Mouse (Mus musculus): ENCODE results near the gene Nktr. TPM values are rescaled to one million over a fixed set of nuclear protein-coding genes. Genes with fewer than 3 reads are reported as not detected.
A peak's percentile ranks its signal among the peaks of the same experiment; 100 is the strongest.

Gene Nktr
- total RNA-seq, 1 experiment from 2014 or later: 90.8 TPM

DNA sequence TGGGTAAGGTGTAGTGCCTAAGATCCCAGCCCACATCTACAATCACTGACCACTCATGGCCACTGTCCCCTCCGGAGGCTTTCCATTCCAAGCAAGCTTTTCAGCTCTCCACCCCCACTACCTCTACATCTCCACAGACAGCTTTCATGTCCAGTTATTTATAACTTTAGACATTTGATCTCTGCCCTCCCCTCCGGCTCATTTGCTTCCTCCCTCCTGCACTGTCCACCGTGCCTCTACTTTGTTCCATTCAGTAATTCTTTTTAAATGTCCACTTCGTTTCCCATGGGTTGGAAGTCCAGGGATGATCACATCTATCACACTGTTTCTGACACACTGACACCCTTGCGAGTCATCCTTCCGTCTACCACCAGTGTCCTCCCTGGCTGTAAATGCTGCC lies 11.2 kb upstream of the Nktr start:
- no peak for DNase-seq

DNA sequence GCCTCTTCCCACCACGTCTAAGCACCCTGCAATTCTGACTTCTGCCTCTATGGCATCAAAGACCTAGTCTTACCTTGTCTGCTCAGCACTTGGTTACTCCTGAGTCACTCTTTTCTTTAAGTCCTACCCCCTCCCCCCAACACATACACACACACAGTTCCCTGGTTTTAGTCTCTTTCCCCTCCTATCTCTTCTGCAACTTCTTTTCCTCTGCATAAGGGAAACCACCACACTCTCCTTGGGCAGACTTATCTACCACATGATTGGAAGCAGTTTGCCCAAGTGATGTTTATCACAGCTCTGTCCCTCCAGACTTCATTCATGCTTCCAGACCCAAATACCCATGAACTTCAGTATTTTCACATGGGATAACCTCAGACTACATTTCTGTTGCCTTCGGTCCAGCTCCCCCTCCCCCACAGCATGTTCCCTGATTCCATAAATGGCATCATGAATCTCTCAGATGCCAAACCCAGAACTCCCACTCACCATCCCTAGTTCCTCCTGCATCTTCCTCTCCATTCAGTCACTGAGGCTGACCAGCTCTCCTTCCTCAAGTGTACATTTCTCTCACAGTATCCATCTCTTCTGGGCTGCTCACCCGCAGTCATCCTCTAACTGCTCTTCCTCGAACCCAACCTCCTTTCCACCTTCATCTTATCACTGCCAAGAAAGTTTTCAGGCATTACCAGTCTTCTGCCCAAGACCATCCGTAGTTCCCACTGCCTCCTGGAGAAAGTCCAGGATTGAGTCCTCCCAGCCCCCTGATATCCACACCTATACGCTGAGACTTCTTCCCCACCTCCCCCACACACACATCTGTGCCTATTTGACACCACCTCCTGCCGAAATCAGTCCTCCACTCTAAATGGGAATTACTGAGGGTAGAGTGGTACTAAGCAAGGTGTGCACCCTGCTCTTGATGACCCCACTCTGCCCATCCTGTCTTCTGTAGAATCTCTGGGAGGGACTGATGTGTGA lies 10.2 kb upstream of the Nktr start:
- no peak for DNase-seq

- DNase-seq: peak; percentile 97
Measured at GRCm38 (mm10) chr9:121709898-121710583, 8.9 kb upstream of the Nktr start, which contains the start of gene Ss18l2. Ss18l2 (plus strand) TSS chr9:121710329.

- DNase-seq: no peak
Measured at GRCm38 (mm10) chr9:121710584-121710975, 8.4 kb upstream of the Nktr start.

GRCm38 (mm10) chr9:121717048-121717447 lies 1.9 kb upstream of the Nktr start:
- no peak for DNase-seq

DNA sequence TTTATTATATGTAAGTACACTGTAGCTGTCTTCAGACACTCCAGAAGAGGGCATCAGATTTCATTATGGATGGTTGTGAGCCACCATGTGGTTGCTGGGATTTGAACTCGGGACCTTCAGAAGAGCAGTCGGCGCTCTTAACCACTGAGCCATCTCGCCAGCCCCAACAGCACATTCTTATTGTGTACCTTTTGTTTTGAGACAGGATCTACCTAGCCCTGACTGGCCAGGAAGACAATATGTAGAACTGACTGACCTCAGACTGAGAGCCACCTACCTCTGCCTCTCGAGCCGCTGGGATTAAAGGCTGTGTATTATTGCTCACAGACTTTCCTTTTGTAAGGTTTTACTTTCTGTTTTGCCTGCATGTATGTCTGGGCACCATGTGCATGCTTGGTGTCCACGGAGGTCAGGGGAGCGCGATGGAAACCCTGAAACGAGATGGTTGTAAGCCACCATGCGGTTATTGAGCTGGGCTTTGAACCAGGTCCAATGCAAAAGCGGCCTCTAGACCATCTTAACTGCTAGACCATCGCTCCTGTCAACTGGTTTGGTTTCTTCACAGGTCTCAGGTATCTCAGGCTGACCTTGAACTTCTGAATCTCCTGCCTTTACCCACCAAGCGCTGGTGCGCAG lies 781 bp upstream of the Nktr start:
- no peak for DNase-seq

DNA sequence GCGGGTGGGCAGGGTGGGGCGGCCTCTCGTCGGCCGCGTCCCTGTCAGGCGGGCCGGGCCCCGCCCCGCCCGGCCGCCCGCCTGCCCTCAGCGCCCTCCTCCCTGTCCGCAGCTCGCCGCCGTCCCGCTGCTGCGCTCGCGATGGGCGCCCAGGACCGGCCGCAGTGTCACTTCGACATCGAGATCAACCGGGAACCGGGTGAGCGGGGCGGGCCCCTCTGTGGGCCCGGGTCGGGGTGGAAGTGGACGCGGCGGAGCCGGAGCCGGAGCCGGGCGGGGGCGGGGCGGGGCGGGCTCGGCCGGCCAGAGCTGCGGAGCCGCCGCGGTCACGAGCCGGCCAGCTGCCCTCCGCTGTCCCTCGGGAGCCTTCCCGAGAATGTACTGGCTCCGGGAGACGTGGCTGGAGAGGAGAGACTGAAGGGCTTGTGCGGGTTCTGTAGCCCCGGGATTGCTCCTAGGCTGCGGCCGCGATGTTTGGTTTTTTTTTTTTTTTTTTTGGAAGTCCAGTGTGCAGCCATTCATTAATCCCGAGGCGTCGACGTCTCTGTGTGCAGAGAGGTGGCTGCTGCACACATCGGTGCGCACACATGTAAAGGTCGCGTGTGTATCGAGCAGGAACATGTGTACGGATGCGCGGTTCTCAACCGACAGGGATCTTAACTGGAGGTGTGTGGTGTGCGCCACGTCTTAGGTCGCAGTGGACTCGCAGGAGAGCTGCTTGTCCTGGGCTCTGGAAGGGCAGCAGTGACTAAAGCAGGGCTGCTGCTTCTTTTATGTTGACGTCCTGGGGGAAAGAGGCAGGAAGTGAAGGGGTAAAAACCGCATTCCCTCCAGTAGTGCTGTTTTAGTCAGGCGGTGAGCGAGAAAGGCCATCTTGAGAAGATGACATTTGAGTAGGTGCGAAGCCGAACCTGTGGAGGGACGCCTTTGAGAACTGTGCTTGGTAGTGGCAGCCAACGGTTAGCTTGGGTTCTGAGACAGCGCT lies 670 bp downstream of the Nktr start:
- DNase-seq: peak; percentile 10

DNA sequence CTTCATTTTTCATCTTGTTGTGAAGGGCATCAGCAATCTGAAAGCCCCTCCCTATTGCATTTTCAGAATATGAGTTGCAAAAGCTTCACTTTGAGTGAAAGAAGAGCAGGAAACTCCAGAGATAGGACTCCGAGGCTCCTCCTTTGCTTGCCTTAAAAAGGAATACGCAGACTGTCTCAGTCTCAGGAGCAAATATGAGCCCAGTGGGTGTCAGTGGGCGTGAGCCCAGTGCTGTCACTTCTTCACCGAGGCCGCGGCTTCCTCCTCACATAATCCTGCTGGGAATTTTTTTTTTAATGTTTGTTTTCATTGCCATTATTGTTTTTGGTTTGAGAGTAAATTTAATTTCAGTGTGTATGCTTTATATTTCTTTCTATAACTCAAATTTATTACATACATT lies 21.5 kb downstream of the Nktr start:
- DNase-seq: no peak

DNA sequence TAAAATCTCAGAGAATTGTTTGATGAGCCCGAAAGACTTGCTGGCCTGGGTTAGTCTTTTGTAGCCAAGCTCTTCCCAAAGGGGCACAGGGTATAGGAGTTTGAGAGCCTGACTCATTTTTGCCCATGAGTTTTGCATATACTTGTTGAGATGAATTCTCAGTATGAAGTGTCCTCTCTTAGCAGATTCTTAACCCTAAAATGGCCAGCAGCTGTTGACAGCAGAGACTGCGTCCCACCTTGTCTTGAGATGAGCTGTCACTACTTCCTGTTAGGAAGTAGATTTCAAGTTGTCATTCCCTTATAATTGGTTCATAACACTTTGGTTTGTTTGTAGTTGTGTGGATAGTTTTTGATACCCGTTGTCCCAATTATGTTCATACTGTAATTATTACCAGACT lies 22.2 kb downstream of the Nktr start:
- DNase-seq: no peak

- DNase-seq: no peak
Measured at GRCm38 (mm10) chr9:121744051-121744450, 25.1 kb downstream of the Nktr start.

DNA sequence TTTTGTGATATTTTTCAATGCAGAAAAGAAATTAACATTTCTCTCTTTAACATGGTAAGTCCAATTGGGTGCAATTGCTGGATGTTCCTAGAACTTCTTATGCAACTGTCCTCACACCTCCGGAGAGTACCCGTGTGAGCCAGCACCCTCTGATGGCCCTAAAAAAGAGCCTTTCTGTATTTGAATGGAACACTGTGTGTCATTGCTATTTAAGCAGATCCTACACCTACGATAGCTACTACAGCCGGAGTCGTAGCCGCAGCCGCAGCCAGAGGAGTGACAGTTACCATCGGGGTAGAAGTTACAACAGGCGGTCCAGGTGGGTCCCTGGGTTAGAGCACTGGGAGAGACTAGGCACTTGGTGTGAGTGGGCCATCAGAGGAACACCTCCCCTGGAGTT lies 33.8 kb downstream of the Nktr start:
- no peak for DNase-seq

- no peak for DNase-seq
Measured at GRCm38 (mm10) chr9:121754624-121755023, 35.7 kb downstream of the Nktr start.

DNA sequence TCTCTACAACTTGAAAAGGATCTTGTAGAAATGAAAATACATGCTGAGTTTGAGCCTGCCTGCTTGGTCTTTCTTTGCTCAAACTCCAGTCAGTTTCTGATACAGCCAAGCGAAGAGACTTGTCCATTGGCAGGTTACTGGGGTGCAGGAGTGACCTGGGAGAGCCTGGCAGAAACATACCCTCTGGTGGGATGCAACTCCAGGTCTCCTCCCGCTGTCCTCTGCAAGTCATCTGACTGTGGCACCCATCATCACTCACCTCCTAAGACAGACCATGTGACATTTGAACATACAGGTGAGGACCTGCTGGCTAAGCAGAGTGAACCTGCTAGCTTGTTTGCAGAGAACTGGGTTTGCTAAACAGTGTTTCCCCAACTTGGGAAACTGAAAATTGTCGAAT lies 37.8 kb downstream of the Nktr start:
- no peak for DNase-seq

DNA sequence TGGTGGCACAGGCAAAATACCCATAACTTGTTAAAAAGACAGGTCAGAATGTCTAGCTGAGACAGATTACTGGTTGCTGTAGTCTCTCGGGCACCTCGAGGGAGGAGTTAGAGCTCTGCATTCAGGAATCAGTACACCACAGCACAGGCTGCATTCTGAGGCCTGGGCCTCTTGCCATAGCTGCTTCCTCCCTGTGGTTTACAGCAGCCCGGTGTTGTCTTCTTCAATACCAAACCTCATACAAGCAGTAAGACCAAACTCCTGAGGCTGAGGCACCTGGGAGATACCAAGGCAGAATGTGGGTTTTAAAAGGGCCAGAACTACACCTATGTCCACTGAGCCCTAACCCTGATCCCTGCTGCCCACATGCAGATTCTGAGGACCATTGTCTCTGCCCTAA lies 38.5 kb downstream of the Nktr start:
- DNase-seq: no peak

GRCm38 (mm10) chr9:121757835-121758814 lies 39.2 kb downstream of the Nktr start:
- DNase-seq: no peak

GRCm38 (mm10) chr9:121759091-121760081 lies 40.4 kb downstream of the Nktr start, which contains the start of gene Zfp651:
Zfp651 (plus strand) TSS chr9:121759330.
- peak; percentile 70 for DNase-seq

DNA sequence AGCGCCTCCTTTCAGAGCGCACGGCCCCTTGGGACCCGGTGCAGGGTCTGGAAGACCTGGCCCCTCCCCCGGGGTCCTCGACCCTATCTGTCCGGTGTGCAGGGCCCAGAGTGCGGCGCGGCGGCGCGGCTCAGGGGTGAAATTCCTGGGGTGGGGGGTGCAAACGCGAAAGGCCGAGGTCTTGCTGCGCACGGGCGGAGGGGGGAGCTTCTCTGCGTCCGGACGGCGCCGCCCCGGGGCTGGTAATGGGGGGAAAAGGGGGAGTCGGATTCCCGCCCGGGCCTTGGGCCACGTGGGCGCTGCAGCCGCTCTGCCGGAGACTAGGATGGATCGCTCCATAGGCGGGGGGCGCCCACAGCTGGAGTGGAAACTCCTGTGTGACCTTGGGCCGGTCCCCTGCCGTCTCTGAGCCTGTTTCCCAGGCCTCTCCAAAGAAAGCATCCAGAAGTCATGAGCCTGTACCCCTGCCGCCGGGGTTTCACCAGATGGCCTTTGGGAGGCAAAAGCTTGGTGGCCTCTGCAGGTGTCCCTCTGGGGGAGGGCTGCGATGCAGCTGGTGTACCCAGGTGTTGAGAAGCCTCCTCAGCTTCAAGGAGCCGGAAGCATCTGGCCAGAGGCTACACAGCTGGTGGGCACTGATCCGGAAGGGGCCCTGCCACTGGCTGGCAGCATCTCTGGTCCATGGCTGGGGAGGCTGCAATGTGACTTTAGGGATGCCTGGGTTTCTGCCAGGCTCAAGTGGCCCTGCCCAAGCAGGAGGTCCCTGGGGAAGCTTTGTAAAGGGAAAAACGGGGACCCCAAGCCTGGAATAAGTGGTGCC lies 41.5 kb downstream of the Nktr start:
- DNase-seq: peak; percentile 74

GRCm38 (mm10) chr9:121761091-121761665 lies 42.2 kb downstream of the Nktr start:
- peak; percentile 60 for DNase-seq
